Mouse (Mus musculus) hindbrain, embryonic 10.5 days (tissue): Measurements from ENCODE around the gene Gm49325. TPM values are rescaled to one million over a fixed set of nuclear protein-coding genes. Genes with fewer than 3 reads are reported as not detected.

ENCODE experiments used
- DNase-seq: peaks from one replicate; pipeline ENCODE4 v3.0.0-alpha.2; 2017; ENCODE audit warnings: low spot score
- H3K27ac ChIP-seq: fragments of 300-500 bp; sonication (generic); 2 replicates; pipeline ENCODE4 v1.5.1; 2016; ENCODE audit warnings: mild to moderate bottlenecking, moderate library complexity
- H3K27me3 ChIP-seq: fragments of 300-500 bp; sonication (generic); 2 replicates; pipeline ENCODE4 v1.6.1; 2016; ENCODE audit warnings: mild to moderate bottlenecking; ENCODE audit not compliant: poor library complexity, insufficient read depth, severe bottlenecking
- H3K36me3 ChIP-seq: fragments of 300-500 bp; sonication (generic); 2 replicates; pipeline ENCODE4 v1.6.1; 2016; ENCODE audit warnings: mild to moderate bottlenecking, moderate library complexity
- H3K4me1 ChIP-seq: fragments of 300-500 bp; sonication (generic); replicated peaks from 2 replicates; pipeline ENCODE4 v1.6.1; 2016; ENCODE audit warnings: mild to moderate bottlenecking
- H3K4me3 ChIP-seq: fragments of 300-500 bp; sonication (generic); 2 replicates; pipeline ENCODE4 v1.5.1; 2016; ENCODE audit warnings: mild to moderate bottlenecking, moderate library complexity
- H3K9me3 ChIP-seq: fragments of 300-500 bp; sonication (generic); 2 replicates; pipeline ENCODE4 v1.6.1; 2016; ENCODE audit warnings: mild to moderate bottlenecking, moderate library complexity
- WGBS: fragments of 180-500 bp; shearing (Covaris S2); methylation state at CpG from one replicate; pipeline ENCODE4 v1.1.7; 2016; 5-methylcytosine and 5-hydroxymethylcytosine counted together
- polyA plus RNA-seq: library from polyadenylated mRNA; unstranded; fragments of >200 nt; fragmentation: Nextera tagmentation; extraction: Ambion mirVana; gene quantifications from 2 replicates; pipeline ENCODE4 v1.2.1, GENCODE M21; 2016

Gene Gm49325
- 4.4 TPM in 1 of 2 replicates, not detected in the other for polyA plus RNA-seq

DNA sequence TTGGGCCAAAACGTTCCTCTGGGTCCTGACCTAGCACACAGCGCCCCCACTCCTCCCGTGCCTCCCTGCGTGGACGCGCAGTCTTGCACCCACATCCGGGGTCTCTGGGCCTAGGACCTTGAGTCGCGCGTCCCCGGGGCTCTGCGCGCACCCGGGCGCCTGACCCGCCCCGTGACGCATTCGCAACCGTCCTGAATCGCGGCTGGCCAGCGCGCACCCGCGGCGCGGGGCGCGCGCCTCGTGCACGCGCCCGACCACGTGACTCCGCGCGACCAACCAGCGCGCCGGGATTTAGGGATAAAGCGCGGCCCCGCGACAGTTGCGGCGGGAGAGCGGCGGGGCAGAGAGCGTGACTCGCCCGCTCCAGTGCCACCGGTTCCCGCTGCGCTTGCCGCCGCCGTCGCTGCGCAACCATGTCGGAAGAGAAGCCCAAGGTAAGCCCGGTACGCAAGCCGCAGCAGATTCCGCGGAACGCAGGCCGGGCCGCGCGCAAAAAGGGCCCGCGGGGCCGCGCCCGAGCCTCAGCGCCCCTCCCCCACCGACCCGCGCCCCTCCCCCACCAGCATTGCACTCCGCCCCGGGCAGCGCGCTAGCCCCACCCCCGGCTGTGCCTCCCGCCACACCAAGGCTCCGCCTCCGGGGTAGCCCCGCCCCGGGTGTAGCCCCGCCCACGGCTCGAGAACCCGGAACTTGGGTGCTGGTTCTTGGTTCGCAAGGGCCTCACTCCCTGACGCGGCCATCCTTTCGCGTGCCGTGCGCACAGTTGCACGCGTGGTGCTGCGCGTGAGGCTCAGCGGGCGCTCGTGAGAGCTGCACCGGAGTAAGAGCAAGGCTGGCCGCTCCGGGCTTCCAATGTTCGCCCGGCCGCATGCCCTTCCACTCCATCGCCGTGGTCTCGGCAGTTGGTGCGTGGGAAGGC lies at the start of gene Gm49325, which contains the start of gene Sumo3:
Gm49325 (plus strand) TSS at position 290 of the 919 bp plus-strand sequence.
Sumo3 (plus strand) TSS at position 190 of the 919 bp plus-strand sequence.
- DNase-seq, result peak; percentile 93
- WGBS, result 1% methylated on average over 118 of the region's 119 CpGs

DNA sequence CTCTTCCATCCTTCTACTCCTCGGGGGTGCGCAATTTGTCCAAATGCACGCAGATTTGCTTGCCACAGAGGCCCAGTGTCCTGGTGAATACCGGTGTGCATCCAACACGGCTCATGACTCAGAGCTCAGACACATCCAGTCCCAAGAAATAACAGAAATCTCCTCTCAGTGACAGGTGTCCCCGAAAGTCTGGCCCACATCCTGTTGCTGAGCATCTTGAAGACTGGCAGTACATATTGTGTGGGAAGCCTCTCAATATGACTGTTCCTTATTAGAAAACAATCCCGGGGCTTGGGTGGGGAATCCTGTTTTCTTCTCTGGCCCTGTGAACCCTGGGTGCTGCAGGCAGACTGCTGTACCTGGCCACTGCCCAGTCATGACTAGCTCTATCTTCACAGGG lies 49.4 kb upstream of the Gm49325 start:
- Histone ChIP-seq H3K27me3 (no peaks in the 10 kb centered on the region), H3K4me1 (no peaks in the 10 kb centered on the region), H3K27ac (no peak overlapping the region), H3K4me3 (no peak overlapping the region), H3K36me3 (no peaks in the 10 kb centered on the region), H3K9me3 (no peaks in the 10 kb centered on the region)
- no peak for DNase-seq
- WGBS, result 91% methylated on average over 7 of the region's 7 CpGs

More for the DNA sequence above, at the start of gene Gm49325, which contains the start of gene Sumo3:
- Histone ChIP-seq H3K4me3 (peak within 1 kb of the TSS; percentile 88), H3K36me3 (peaks cover 37% of the 10 kb centered on the region), H3K9me3 (peaks cover 5% of the 10 kb centered on the region; the same call in 1 of the 2 replicates), H3K27me3 (no peaks in the 10 kb centered on the region), H3K27ac (peak within 1 kb of the TSS; percentile 99), H3K4me1 (peaks cover 26% of the 10 kb centered on the region)

DNA sequence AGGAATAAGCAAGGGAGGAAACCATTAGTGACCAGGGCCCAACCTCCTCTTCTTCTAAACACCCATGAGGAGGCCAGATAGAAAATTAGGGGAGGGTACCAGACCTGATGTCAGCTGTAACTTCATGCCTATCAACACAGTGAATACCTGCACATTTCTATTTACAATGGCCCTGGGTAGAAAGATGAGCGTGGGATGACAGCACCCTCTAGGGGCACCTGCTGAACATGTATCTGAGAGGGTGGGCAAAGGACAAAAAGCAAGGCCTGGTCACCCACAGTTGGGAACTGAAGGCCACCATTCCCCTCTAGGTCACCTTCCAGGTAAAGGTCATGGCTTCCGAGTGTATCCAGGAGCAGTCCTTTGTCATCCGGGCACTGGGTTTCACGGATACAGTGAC lies 48.4 kb upstream of the Gm49325 start:
- no peaks in the 10 kb centered on the region for H3K4me1 ChIP-seq
- no peaks in the 10 kb centered on the region for H3K9me3 ChIP-seq
- H3K27me3 ChIP-seq, result no peaks in the 10 kb centered on the region
- WGBS, result 88% methylated on average over 4 of the region's 4 CpGs
- H3K27ac ChIP-seq, result no peak overlapping the region
- no peaks in the 10 kb centered on the region for H3K36me3 ChIP-seq
- no peak for DNase-seq
- no peak overlapping the region for H3K4me3 ChIP-seq

DNA sequence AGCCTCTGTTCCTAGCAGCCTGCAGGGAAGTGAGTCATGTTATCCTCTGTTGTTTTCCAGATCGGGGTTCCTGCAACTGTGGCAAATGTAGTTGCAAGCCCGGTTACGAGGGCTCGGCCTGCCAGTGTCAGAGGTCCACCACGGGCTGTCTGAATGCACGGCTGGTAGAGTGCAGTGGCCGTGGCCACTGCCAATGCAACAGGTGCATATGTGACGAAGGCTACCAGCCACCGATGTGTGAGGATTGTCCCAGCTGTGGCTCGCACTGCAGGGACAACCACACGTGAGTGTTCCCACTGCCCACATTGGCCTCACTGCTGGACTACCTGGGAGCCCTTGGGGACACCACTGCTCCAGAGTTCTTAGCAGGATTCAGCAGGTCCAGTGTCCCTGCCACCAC lies 45.9 kb upstream of the Gm49325 start:
- Histone ChIP-seq H3K9me3 (no peaks in the 10 kb centered on the region), H3K36me3 (no peaks in the 10 kb centered on the region), H3K27me3 (no peaks in the 10 kb centered on the region), H3K27ac (no peak overlapping the region), H3K4me3 (no peak overlapping the region), H3K4me1 (no peaks in the 10 kb centered on the region)
- DNase-seq, result no peak
- WGBS, result 86% methylated on average over 11 of the region's 11 CpGs

DNA sequence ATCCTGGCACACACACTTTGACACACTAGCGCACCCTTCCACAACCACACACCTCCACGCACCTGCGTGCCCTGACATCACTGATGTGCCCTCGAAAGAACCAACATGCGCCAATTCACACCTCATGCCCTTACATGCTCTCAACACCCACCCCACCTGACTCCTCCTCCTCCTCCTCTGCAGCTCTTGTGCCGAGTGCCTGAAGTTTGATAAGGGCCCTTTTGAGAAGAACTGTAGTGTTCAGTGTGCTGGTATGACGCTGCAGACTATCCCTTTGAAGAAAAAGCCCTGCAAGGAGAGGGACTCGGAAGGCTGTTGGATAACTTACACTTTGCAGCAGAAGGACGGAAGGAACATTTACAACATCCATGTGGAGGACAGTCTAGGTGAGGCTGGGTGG lies 45.2 kb upstream of the Gm49325 start:
- H3K4me3 ChIP-seq, result no peak overlapping the region
- no peaks in the 10 kb centered on the region for H3K27me3 ChIP-seq
- 89% methylated on average over 9 of the region's 9 CpGs for WGBS
- no peak overlapping the region for H3K27ac ChIP-seq
- H3K9me3 ChIP-seq, result no peaks in the 10 kb centered on the region
- DNase-seq, result no peak
- H3K4me1 ChIP-seq, result no peaks in the 10 kb centered on the region
- H3K36me3 ChIP-seq, result no peaks in the 10 kb centered on the region

DNA sequence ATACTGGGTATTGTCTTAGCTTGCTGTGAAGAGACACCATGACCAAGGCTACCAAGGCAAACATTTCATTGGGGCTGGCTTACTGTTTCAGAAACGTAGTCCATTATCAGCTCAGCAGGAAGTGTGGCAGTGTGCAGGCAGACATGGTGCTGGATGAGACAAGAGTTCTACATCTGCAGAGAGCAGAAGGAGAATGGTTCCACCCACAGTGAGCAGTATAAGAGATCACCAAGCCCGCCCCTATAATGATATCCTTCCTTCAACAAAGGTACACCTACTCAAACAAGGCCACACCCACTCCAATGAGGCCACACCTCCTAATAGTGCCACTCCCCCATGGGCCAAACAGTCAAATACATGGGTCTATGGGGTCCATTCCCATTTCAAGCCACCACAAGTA lies 44.5 kb upstream of the Gm49325 start:
- WGBS, result 71% methylated on average over 2 of the region's 2 CpGs
- H3K4me3 ChIP-seq, result no peak overlapping the region
- DNase-seq, result no peak
- no peaks in the 10 kb centered on the region for H3K36me3 ChIP-seq
- no peaks in the 10 kb centered on the region for H3K4me1 ChIP-seq
- no peaks in the 10 kb centered on the region for H3K9me3 ChIP-seq
- H3K27me3 ChIP-seq, result no peaks in the 10 kb centered on the region
- H3K27ac ChIP-seq, result no peak overlapping the region

DNA sequence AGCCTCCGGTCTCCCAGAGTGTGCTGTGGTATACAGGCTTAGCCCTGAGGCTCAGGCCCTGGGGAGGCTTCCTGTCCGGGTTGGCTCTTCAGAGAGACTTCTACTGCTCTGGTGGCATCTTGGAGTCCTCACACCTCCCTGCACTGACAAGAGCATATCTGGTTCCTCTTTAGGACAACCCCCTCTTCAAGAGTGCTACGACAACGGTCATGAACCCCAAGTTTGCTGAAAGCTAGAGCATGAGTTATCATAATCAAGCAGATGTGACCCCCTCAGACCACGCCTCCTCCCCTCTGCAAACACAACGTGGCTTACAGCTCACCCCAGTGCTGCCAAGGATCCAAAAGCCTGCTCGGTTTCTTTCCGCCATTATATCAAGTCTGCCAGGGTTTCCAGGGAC lies 41.0 kb upstream of the Gm49325 start:
- Histone ChIP-seq H3K4me3 (no peak overlapping the region), H3K9me3 (no peaks in the 10 kb centered on the region), H3K36me3 (no peaks in the 10 kb centered on the region), H3K27ac (no peak overlapping the region), H3K4me1 (peaks cover 13% of the 10 kb centered on the region), H3K27me3 (no peaks in the 10 kb centered on the region; the same call in 1 of the 2 replicates)
- 88% methylated on average over 8 of the region's 8 CpGs for WGBS
- no peak for DNase-seq

DNA sequence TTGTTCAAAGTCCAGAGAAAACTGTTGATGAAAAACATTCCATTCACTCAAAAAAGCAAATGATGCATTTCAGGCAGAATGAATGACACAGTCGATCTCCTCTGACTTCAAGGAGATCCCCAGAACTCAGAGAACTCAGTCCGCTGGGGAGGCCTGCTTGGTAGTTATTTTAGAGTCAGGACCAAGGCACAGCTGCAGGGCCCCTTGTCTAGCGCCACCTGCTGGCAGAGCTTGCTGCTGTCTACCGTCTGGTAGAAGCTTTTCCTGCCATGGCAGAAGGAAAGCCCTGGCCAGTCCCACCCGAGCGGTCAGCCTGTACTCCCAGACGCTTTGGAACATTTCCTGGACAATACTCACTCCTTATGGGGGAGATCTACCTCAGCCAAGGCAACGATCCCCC lies 39.3 kb upstream of the Gm49325 start:
- WGBS, result 34% methylated on average over 8 of the region's 8 CpGs
- H3K27ac ChIP-seq, result no peak overlapping the region
- H3K27me3 ChIP-seq, result no peaks in the 10 kb centered on the region; the same call in 1 of the 2 replicates
- H3K4me1 ChIP-seq, result peaks cover 14% of the 10 kb centered on the region
- peak; percentile 75 for DNase-seq
- H3K36me3 ChIP-seq, result no peaks in the 10 kb centered on the region
- no peaks in the 10 kb centered on the region for H3K9me3 ChIP-seq
- no peak overlapping the region for H3K4me3 ChIP-seq

DNA sequence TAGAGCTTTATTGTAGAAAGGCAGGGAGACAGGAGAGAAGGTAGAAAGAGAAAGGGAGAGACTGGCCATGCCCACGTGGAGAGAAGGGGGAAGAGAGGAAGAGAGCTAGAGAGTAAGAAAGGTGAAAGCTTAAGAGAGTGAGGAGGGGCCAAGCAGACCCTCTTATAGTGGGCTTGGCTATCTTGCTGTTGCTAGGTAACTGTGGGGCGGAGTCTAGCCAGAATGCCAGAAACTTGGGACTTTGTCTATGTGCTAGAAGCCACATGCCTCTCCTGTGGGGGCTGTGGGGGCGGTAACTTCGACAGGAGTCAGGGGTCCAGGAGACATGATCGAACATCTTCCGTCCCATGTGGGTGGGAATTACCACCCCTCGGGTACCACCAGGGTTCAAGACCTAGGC lies 36.5 kb upstream of the Gm49325 start:
- Histone ChIP-seq H3K27ac (peak overlapping the region; percentile 45; the same call in 1 of the 2 replicates), H3K4me3 (no peak overlapping the region), H3K27me3 (no peaks in the 10 kb centered on the region; the same call in 1 of the 2 replicates), H3K9me3 (no peaks in the 10 kb centered on the region), H3K4me1 (peaks cover 14% of the 10 kb centered on the region), H3K36me3 (no peaks in the 10 kb centered on the region)
- DNase-seq, result no peak
- WGBS, result 39% methylated on average over 7 of the region's 7 CpGs

DNA sequence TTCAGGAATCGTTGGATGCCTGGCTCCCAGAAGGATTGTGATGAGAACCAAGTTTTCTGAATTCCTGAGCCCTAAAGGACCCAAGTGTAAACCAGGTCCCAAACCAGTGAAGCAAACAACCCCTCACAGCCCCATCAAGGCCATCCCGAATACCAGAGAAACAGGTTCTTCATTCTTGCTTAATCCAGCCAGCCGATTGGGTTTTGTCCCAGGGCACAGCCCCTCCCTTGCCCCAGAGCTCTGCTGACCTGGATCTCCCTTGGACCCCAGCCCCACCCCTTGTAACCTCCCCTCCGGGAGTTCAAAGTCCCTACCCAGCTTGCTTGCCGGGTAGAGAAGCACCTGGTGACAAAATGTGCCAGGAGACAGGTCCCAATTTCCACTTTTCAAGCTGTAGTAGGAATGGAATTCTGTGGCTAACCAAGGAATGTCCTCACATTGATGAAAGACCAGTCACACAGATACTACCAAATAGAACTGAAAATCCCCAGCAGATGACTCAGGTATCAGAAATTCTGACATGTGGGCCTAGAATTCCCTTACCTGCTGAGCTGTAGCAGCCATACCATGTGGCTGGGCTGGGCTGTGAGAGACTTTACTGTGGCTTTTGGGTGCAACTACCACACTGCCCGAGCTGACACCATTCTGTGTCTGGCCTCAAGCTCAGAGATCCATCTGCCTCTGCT lies 35.9 kb upstream of the Gm49325 start:
- Histone ChIP-seq H3K4me3 (no peak overlapping the region), H3K9me3 (no peaks in the 10 kb centered on the region)
- WGBS, result 56% methylated on average over 6 of the region's 6 CpGs

DNA sequence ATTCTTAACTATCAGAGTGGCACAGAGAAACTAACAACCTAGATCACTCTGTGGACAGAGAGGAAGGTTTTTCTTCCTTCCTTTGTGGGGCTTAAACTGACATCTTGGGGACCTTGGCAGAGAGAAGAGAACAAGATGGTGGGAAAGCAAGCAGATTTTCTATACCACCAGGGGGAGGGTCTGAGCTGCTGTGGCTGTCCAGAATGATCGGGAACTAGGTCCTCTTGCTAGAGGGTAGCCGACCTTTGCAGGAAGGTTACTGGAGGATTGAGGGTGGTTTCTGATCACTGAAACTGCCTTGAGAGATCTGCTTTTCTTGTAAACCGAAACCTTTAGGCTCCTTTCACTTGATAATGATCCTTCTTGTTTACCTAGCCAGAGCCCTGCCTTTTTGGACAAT lies 33.8 kb upstream of the Gm49325 start:
- H3K9me3 ChIP-seq, result no peaks in the 10 kb centered on the region
- DNase-seq, result no peak
- no peaks in the 10 kb centered on the region; the same call in 1 of the 2 replicates for H3K27me3 ChIP-seq
- no peak overlapping the region for H3K27ac ChIP-seq
- H3K36me3 ChIP-seq, result no peaks in the 10 kb centered on the region
- whole genome bisulfite sequencing, result 35% methylated on average over 3 of the region's 3 CpGs
- no peak overlapping the region for H3K4me3 ChIP-seq
- H3K4me1 ChIP-seq, result peaks cover 14% of the 10 kb centered on the region

More for the DNA sequence above, 35.9 kb upstream of the Gm49325 start:
- Histone ChIP-seq H3K27ac (no peak overlapping the region), H3K36me3 (no peaks in the 10 kb centered on the region), H3K4me1 (peaks cover 14% of the 10 kb centered on the region), H3K27me3 (no peaks in the 10 kb centered on the region; the same call in 1 of the 2 replicates)
- DNase-seq, result no peak

DNA sequence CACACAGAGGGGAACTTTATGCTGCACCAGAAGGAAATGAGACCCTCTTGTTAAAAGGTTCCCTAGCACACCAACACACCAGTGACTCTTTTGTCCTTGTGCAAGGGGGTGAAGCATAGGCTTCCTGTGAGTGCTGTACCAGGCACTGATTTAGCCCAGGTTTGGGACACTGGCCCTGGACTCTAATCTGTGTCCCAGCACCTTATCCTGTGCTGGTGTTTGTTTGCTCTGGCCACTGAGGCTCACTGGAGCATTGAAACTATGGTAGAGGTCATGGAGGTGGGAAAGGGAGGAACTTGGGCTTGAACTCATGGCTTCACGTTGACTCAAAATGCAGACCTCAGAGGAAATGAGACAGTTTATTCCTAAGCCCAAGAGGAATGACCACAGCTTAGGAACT lies 32.8 kb upstream of the Gm49325 start:
- H3K27me3 ChIP-seq, result no peaks in the 10 kb centered on the region; the same call in 1 of the 2 replicates
- DNase-seq, result no peak
- no peaks in the 10 kb centered on the region for H3K36me3 ChIP-seq
- peaks cover 14% of the 10 kb centered on the region for H3K4me1 ChIP-seq
- 81% methylated on average over 1 of the region's 1 CpGs for WGBS
- no peaks in the 10 kb centered on the region for H3K9me3 ChIP-seq
- H3K4me3 ChIP-seq, result no peak overlapping the region
- no peak overlapping the region for H3K27ac ChIP-seq
